Mouse (Mus musculus) hindbrain, embryonic 14.5 days (tissue): Measurements from ENCODE around the gene Pnmal2. TPM values are rescaled to one million over a fixed set of nuclear protein-coding genes. Genes with fewer than 3 reads are reported as not detected.

Experiments
- ATAC-seq: fragments of 200-750 bp; cut with Nextera tagmentation; 2 replicates; pipeline ENCODE4 v1.8.0; 2017; ENCODE audit warnings: moderate number of reproducible peaks, mild to moderate bottlenecking, moderate TSS enrichment, moderate library complexity; ENCODE audit not compliant: low FRiP score
- DNase-seq: peaks from one replicate; pipeline ENCODE4 v3.0.0-alpha.2; 2015; ENCODE audit warnings: low spot score
- H3K27ac ChIP-seq: fragments of 300-500 bp; sonication (generic); 2 replicates; pipeline ENCODE4 v1.5.1; 2014; ENCODE audit warnings: mild to moderate bottlenecking, moderate library complexity
- H3K27me3 ChIP-seq: fragments of 300-500 bp; sonication (generic); 2 replicates; pipeline ENCODE4 v1.6.1; 2014; ENCODE audit warnings: mild to moderate bottlenecking, low read length, mixed read lengths; ENCODE audit not compliant: control insufficient read depth, insufficient read depth
- H3K36me3 ChIP-seq: fragments of 300-500 bp; sonication (generic); replicated peaks from 2 replicates; pipeline ENCODE4 v1.6.1; 2014; ENCODE audit not compliant: control insufficient read depth, insufficient read depth
- H3K4me1 ChIP-seq: fragments of 300-500 bp; sonication (generic); replicated peaks from 2 replicates; pipeline ENCODE4 v1.6.1; 2014; ENCODE audit warnings: antibody characterized with exemption, low read length, mixed read lengths; ENCODE audit not compliant: control insufficient read depth, insufficient read depth
- H3K4me2 ChIP-seq: fragments of 300-500 bp; sonication (generic); replicated peaks from 2 replicates; pipeline ENCODE4 v1.6.1; 2014; ENCODE audit warnings: mild to moderate bottlenecking, moderate library complexity
- H3K4me3 ChIP-seq: fragments of 300-500 bp; sonication (generic); replicated peaks from 2 replicates; pipeline ENCODE4 v1.5.1; 2014; ENCODE audit warnings: mild to moderate bottlenecking, low read length
- H3K9ac ChIP-seq: fragments of 300-500 bp; sonication (generic); 2 replicates; pipeline ENCODE4 v1.6.1; 2014
- H3K9me3 ChIP-seq: fragments of 300-500 bp; sonication (generic); 2 replicates; pipeline ENCODE4 v1.6.1; 2016; ENCODE audit warnings: low read length; ENCODE audit not compliant: control insufficient read depth
- WGBS: fragments of 180-500 bp; shearing (Covaris S2); extraction: QIAGEN DNeasy Blood & Tissue Kit; methylation state at CpG from one replicate; pipeline ENCODE4 v1.1.7; 2014; 5-methylcytosine and 5-hydroxymethylcytosine counted together
- polyA plus RNA-seq: library from polyadenylated mRNA; unstranded; fragments of >200 nt; fragmentation: Nextera tagmentation; extraction: Ambion mirVana; gene quantifications from 2 replicates; pipeline ENCODE4 v1.2.1, GENCODE M21; 2014

Gene Pnmal2
- polyA plus RNA-seq, 1 experiment from 2014 or later, result 96.4 TPM

- Histone ChIP-seq H3K27ac (no peak overlapping the region), H3K9ac (no peak overlapping the region), H3K27me3 (no peaks in the 10 kb centered on the region), H3K36me3 (peaks cover 65% of the 10 kb centered on the region), H3K4me2 (no peak overlapping the region), H3K4me1 (peaks cover 23% of the 10 kb centered on the region), H3K4me3 (no peak overlapping the region), H3K9me3 (no peaks in the 10 kb centered on the region)
- DNase-seq, result no peak
- WGBS, result 95% methylated on average over 32 of the region's 32 CpGs
- no peak for ATAC-seq
Measured at GRCm38 (mm10) chr7:16915461-16916340, 28.8 kb upstream of the Pnmal2 start.

- DNase-seq (no peak), ATAC-seq (no peak)
- Histone ChIP-seq H3K9me3 (no peaks in the 10 kb centered on the region), H3K27ac (no peak overlapping the region), H3K4me2 (no peak overlapping the region), H3K4me1 (peaks cover 32% of the 10 kb centered on the region), H3K9ac (no peak overlapping the region), H3K27me3 (no peaks in the 10 kb centered on the region), H3K4me3 (no peak overlapping the region), H3K36me3 (peaks cover 65% of the 10 kb centered on the region)
- WGBS, result 80% methylated on average over 30 of the region's 30 CpGs
Measured at GRCm38 (mm10) chr7:16916342-16917265, 27.9 kb upstream of the Pnmal2 start.

- Histone ChIP-seq H3K4me2 (no peak overlapping the region), H3K9ac (no peak overlapping the region), H3K4me1 (peaks cover 40% of the 10 kb centered on the region), H3K4me3 (no peak overlapping the region), H3K27me3 (no peaks in the 10 kb centered on the region), H3K36me3 (peaks cover 65% of the 10 kb centered on the region), H3K27ac (no peak overlapping the region), H3K9me3 (no peaks in the 10 kb centered on the region)
- 64% methylated on average over 11 of the region's 11 CpGs for WGBS
- DNase-seq, result no peak
- ATAC-seq, result no peak
Measured at GRCm38 (mm10) chr7:16917447-16917846, 27.0 kb upstream of the Pnmal2 start.

GRCm38 (mm10) chr7:16918014-16918413, 26.5 kb upstream of the Pnmal2 start:
- Histone ChIP-seq H3K4me3 (no peak overlapping the region), H3K27me3 (no peaks in the 10 kb centered on the region), H3K9me3 (no peaks in the 10 kb centered on the region), H3K36me3 (peaks cover 61% of the 10 kb centered on the region), H3K4me1 (peaks cover 43% of the 10 kb centered on the region), H3K9ac (no peak overlapping the region), H3K27ac (no peak overlapping the region), H3K4me2 (no peak overlapping the region)
- no peak for ATAC-seq
- 55% methylated on average over 9 of the region's 9 CpGs for WGBS
- no peak for DNase-seq

- no peak for ATAC-seq
- H3K36me3 ChIP-seq, result peaks cover 58% of the 10 kb centered on the region
Measured at GRCm38 (mm10) chr7:16918670-16919069, 25.8 kb upstream of the Pnmal2 start.

GRCm38 (mm10) chr7:16919395-16920149, 24.9 kb upstream of the Pnmal2 start:
- peak overlapping the region; percentile 36; the same call in 1 of the 2 replicates for H3K27ac ChIP-seq
- peak overlapping the region; percentile 96 for H3K4me2 ChIP-seq
- DNase-seq, result no peak
- peak overlapping the region; percentile 42 for H3K9ac ChIP-seq
- H3K27me3 ChIP-seq, result no peaks in the 10 kb centered on the region
- 75% methylated on average over 13 of the region's 13 CpGs for WGBS
- peaks cover 51% of the 10 kb centered on the region for H3K36me3 ChIP-seq
- peak overlapping the region; percentile 10; the same call in 1 of the 2 replicates for H3K4me3 ChIP-seq
- ATAC-seq, result no peak
- H3K9me3 ChIP-seq, result no peaks in the 10 kb centered on the region
- peaks cover 43% of the 10 kb centered on the region for H3K4me1 ChIP-seq

More at GRCm38 (mm10) chr7:16918670-16919069, 25.8 kb upstream of the Pnmal2 start:
- Histone ChIP-seq H3K4me3 (no peak overlapping the region), H3K9ac (no peak overlapping the region), H3K4me1 (peaks cover 43% of the 10 kb centered on the region), H3K27me3 (no peaks in the 10 kb centered on the region), H3K27ac (no peak overlapping the region), H3K4me2 (no peak overlapping the region), H3K9me3 (no peaks in the 10 kb centered on the region)
- no peak for DNase-seq
- 63% methylated on average over 3 of the region's 3 CpGs for WGBS

- H3K4me3 ChIP-seq, result peak overlapping the region; percentile 10; the same call in 1 of the 2 replicates
- no peaks in the 10 kb centered on the region for H3K27me3 ChIP-seq
- ATAC-seq, result no peak
- H3K4me1 ChIP-seq, result peaks cover 43% of the 10 kb centered on the region
- no peaks in the 10 kb centered on the region for H3K9me3 ChIP-seq
- WGBS, result 76% methylated on average over 7 of the region's 7 CpGs
- no peak for DNase-seq
- H3K27ac ChIP-seq, result peak overlapping the region; percentile 36; the same call in 1 of the 2 replicates
- H3K36me3 ChIP-seq, result peaks cover 45% of the 10 kb centered on the region
- H3K4me2 ChIP-seq, result peak overlapping the region; percentile 96
- peak overlapping the region; percentile 42; the same call in 1 of the 2 replicates for H3K9ac ChIP-seq
Measured at GRCm38 (mm10) chr7:16920150-16920579, 24.3 kb upstream of the Pnmal2 start.

- no peak for DNase-seq
- H3K36me3 ChIP-seq, result peaks cover 36% of the 10 kb centered on the region
- H3K27me3 ChIP-seq, result no peaks in the 10 kb centered on the region
- peak overlapping the region; percentile 95 for H3K27ac ChIP-seq
- peak overlapping the region; percentile 99 for H3K9ac ChIP-seq
- 30% methylated on average over 21 of the region's 21 CpGs for WGBS
- H3K4me2 ChIP-seq, result peak overlapping the region; percentile 96
- no peak for ATAC-seq
- no peaks in the 10 kb centered on the region for H3K9me3 ChIP-seq
- peak overlapping the region; percentile 91 for H3K4me3 ChIP-seq
- H3K4me1 ChIP-seq, result peaks cover 43% of the 10 kb centered on the region
Measured at GRCm38 (mm10) chr7:16920818-16921791, 23.4 kb upstream of the Pnmal2 start.
